27 mouse cellular contexts compared by ENCODE assay signal in genomic region chr2:77453786-77454185, GRCm38 (mm10).
DNase-seq lines count a peak whose midpoint lies in the region; ATAC-seq and TF ChIP-seq lines count a peak whose summit lies in the region.
"Had no signal": no experiment of that assay in that cellular context is flagged by ENCODE, and none has a peak within 500 bp of the region (broad histone marks: within the 10 kb centered on the region; RNA-seq: fewer than 3 reads in every experiment).

No protein-coding gene starts in this region.

- peak; percentile 31 for DNase-seq in gastrocnemius, adult 2 months
- DNase-seq in gastrocnemius, postnatal 25 days, result no peak
- peak; percentile 37 for DNase-seq in adrenal gland, postnatal 10 days
- peak; percentile 27 for DNase-seq in lung, postnatal 25 days (ENCODE audit: low spot score)
- DNase-seq in ovary, postnatal 14 days (ENCODE audit: low spot score), result no peak
- DNase-seq: cerebellum, adult 9-11 months; forebrain, postnatal 0 days; kidney, postnatal 25 days; liver; right cerebral cortex, adult 18-20 months; thymus, adult 2 months; thymus, postnatal 4 days had no signal

- H3K27ac ChIP-seq in gastrocnemius, adult 2 months, result peak overlapping the region; percentile 65
- 0 out of 2 replicates have a peak overlapping the region, but pooled peaks have one; percentile 1 for H3K27ac ChIP-seq in heart, embryonic 15.5 days
- H3K27ac ChIP-seq in heart, embryonic 11.5 days (ENCODE audit: low read depth, low read length), result no peak overlapping the region
- H3K27ac ChIP-seq: hindbrain, postnatal 0 days; layer of hippocampus, adult 2 months; limb, embryonic 10.5 days; liver, embryonic 15.5 days; macrophage; midbrain, embryonic 10.5 days; neural tube, embryonic 13.5 days; stomach, postnatal 0 days had no signal

- peaks cover 10% of the 10 kb centered on the region for H3K4me1 ChIP-seq in heart, embryonic 15.5 days (replicated peaks)
- H3K4me1 ChIP-seq in heart, embryonic 11.5 days (ENCODE audit: control insufficient read depth, insufficient read depth, low read length), result peaks cover 7% of the 10 kb centered on the region; the same call in 1 of the 2 replicates
- H3K4me1 ChIP-seq: liver, embryonic 15.5 days had no signal

- no peak for TF ChIP-seq CTCF in gastrocnemius, adult 2 months (IDR thresholded peaks at IDR 0.05)

- no peaks in the 10 kb centered on the region for H3K9me3 ChIP-seq in heart, embryonic 15.5 days (replicated peaks)
- H3K9me3 ChIP-seq in heart, embryonic 11.5 days (replicated peaks; ENCODE audit: control insufficient read depth, low read length), result no peaks in the 10 kb centered on the region
- H3K9me3 ChIP-seq: limb, embryonic 10.5 days; liver, embryonic 15.5 days; midbrain, embryonic 10.5 days; neural tube, embryonic 13.5 days had no signal

- H3K4me3 ChIP-seq in gastrocnemius, adult 2 months, result 0 out of 2 replicates have a peak overlapping the region, but pooled peaks have one; percentile 7
- no peak overlapping the region for H3K4me3 ChIP-seq in heart, embryonic 15.5 days
- H3K4me3 ChIP-seq in heart, embryonic 11.5 days (ENCODE audit: low read depth, low read length), result no peak overlapping the region
- H3K4me3 ChIP-seq: layer of hippocampus, adult 2 months; limb, embryonic 10.5 days; liver, embryonic 15.5 days; midbrain, embryonic 10.5 days; myocyte; neural tube, embryonic 13.5 days had no signal

- WGBS in heart, embryonic 15.5 days, result 21% methylated on average over 3 of the region's 3 CpGs
- WGBS in heart, embryonic 11.5 days (ENCODE audit: insufficient replicate concordance), result 33% methylated on average over 3 of the region's 3 CpGs

- H3K27me3 ChIP-seq in heart, embryonic 15.5 days, result no peaks in the 10 kb centered on the region
- no peaks in the 10 kb centered on the region for H3K27me3 ChIP-seq in heart, embryonic 11.5 days (ENCODE audit: control insufficient read depth, insufficient read depth, low read length)
- H3K27me3 ChIP-seq: liver, embryonic 15.5 days; neural tube, embryonic 13.5 days had no signal

- no peak for ATAC-seq in heart, embryonic 15.5 days (replicated peaks; ENCODE audit: insufficient number of reproducible peaks, insufficient read depth, low FRiP score, low read depth)
- no peak for ATAC-seq in heart, embryonic 11.5 days (replicated peaks; ENCODE audit: insufficient number of reproducible peaks, low FRiP score, low TSS enrichment)
- ATAC-seq in activated CD4-positive, CD25-positive, alpha-beta regulatory T cell, adult 4 months, result no peak
- ATAC-seq: CD4-positive, CD25-positive, alpha-beta regulatory T cell, adult 4 months; forebrain, postnatal 0 days; hindbrain, postnatal 0 days; intestine, embryonic 16.5 days; midbrain, embryonic 16.5 days had no signal

- no peak overlapping the region for H3K9ac ChIP-seq in heart, embryonic 15.5 days
- no peak overlapping the region for H3K9ac ChIP-seq in heart, embryonic 11.5 days (ENCODE audit: low read depth, low read length)
- H3K9ac ChIP-seq: forebrain, postnatal 0 days; liver, embryonic 15.5 days; neural tube, embryonic 13.5 days had no signal

- H3K4me2 ChIP-seq in heart, embryonic 15.5 days, result peak overlapping the region; percentile 29
- H3K4me2 ChIP-seq in heart, embryonic 11.5 days, result no peak overlapping the region
- H3K4me2 ChIP-seq: liver, embryonic 15.5 days; neural tube, embryonic 13.5 days had no signal

- no peaks in the 10 kb centered on the region for H3K36me3 ChIP-seq in heart, embryonic 15.5 days
- H3K36me3 ChIP-seq in heart, embryonic 11.5 days (ENCODE audit: control insufficient read depth, insufficient read depth, low read length), result no peaks in the 10 kb centered on the region
- H3K36me3 ChIP-seq: limb, embryonic 10.5 days; liver, embryonic 15.5 days; midbrain, embryonic 10.5 days; neural tube, embryonic 13.5 days had no signal

- intact Hi-C loops in gastrocnemius, adult 2 months (cut with DNase I), result no loop called here

Comparison
In these comparisons a context has a peak if more than half of its experiments do, and no peak if none do; other contexts are left out.
1. DNase-seq: peak in gastrocnemius, adult 2 months (single experiment), adrenal gland, postnatal 10 days (single experiment) and lung, postnatal 25 days (single experiment); none in gastrocnemius, postnatal 25 days (single experiment) and ovary, postnatal 14 days (single experiment).